Mouse (Mus musculus) left cerebral cortex, adult 18-20 months (tissue): ENCODE data around the gene Synm. TPM values are rescaled to one million over a fixed set of nuclear protein-coding genes. Genes with fewer than 3 reads are reported as not detected.

Experiments used
- DNase-seq, 2 experiments: peaks; one replicate each; pipeline ENCODE4 v3.0.0; 2021 to 2022; ENCODE audit warnings: low spot score in 2 of 2, mixed read lengths in 1 of 2
- microRNA-seq, 2 experiments: library from miRNA; unstranded; fragments of <30 nt; microRNA quantifications; one replicate each; pipeline ENCODE4 v1.2.0; 2021
- total RNA-seq, 2 experiments: library from RNA; stranded (reverse); gene quantifications; 2 replicates each; pipeline ENCODE4 v1.2.3; 2021

Synm gene
- total RNA-seq, 2 experiments from 2014 or later, result 17.2 to 19.1 TPM

GRCm38 (mm10) chr7:67701252-67701914 is 58.2 kb downstream of the Synm start:
- no peak for DNase-seq

- DNase-seq, result peak; percentile 17 to 53
Observed at GRCm38 (mm10) chr7:67700846-67701245, 58.7 kb downstream of the Synm start.

- no peak for DNase-seq
Observed at GRCm38 (mm10) chr7:67699301-67699700, 60.2 kb downstream of the Synm start.

DNA sequence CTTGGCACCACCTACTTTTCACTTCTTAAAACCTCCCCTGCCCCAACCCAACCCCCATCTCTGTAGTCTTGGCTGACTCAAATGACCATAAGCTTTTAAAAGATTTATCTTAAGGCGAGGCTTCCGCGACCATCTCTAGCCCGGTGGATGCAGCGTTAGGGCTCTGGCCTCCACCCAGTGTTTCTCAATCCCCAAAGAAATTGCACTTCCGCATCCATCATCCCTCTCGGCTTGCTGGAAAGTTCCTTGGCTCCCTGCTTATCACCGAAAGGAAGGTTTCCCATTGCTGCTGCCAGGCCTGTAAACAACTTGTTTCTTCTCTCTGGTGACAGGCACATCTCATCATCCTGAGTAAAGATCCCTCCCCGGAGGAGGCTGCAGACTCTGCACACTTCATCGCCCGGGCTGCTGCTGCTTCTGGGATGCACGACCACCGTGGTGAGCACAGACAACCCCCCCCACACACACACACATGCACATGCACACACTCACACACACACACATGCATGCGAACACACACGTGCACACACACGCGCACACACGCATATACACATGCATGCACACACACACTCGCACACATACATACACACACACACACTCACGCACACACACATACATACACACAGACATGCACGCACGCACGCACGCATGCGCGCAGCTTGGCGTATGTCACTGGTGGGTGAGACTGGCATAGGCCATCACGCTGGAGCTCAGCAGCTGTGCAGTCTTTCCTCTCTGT is 61.5 kb downstream of the Synm start:
- DNase-seq, result no peak

- DNase-seq, result no peak
Observed at GRCm38 (mm10) chr7:67695906-67696305, 63.6 kb downstream of the Synm start.

DNA sequence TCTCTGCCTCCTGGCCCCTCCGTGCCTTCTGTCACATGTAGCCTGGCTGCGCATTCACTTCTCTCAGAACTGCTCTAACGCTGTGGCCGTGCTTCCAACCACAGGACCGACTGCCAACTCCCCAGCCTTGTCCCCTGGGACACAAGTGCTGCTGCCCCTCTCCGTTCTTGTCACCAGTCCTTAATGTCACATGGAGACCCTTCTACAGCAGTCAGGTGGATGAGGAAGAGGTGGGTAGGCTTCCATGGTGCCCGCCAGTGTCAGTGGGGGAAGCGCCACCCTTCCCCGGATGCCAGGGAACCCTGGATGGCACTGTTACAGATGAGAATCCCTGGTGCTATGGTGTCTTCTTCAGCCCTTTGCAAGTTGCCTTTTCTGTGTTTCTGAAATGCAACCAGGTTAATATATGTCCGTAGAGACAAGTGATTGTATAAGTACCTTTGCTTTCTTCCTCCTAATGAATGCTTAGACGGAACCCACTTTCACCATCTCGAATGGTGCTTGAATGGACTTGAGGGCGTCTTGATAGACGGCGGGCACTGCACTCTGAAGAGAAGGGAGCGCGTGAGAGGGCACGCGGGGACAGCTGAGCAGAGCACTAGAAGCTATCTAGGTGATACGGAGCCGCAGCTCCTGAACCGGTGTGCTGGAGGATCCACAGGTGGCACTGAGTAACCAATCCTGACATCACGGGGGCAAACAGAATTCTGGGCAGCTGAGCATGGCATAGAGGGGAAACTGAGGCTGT is 66.6 kb downstream of the Synm start:
- DNase-seq, result no peak

DNA sequence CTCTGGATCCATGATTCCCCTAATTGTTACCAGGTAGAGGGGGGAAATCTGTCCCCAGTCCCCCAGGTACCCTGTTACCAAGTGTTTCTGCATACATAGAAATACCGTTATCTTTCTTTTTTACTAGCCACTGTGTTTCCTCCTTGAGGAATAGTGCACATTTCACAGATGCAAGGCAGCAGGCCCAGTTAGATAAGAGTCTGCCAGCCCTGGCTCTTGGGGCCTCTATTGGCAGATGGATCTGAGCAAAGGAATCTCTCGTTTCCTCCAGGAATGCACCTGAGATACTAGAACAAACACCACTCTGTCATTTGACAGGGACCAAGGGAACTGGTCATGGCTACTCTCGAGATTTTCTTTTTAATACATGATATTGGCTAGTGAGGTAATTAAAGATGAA is 67.4 kb downstream of the Synm start:
- no peak for DNase-seq

GRCm38 (mm10) chr7:67691036-67691435 is 68.5 kb downstream of the Synm start:
- no peak for DNase-seq

DNA sequence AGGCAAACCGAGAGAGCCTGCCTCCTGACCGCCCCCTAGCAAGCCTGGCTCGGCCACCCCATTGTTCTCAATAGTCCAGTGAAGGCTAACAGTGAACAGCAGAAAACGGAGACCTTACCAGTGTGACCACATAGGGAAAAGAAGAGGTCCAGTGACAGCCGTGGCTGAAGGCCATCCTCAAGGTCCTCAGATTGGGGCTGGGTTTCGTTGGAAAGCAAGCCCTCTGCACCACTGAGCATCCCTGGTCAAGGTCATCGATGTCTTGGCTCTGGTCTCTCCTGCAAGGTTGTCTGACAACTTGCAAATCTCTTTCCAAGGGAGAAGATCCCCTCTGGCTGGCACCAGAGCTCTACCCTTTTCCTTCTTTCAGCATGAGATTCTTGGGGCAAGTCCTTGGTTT is 69.7 kb downstream of the Synm start:
- DNase-seq, result no peak

DNA sequence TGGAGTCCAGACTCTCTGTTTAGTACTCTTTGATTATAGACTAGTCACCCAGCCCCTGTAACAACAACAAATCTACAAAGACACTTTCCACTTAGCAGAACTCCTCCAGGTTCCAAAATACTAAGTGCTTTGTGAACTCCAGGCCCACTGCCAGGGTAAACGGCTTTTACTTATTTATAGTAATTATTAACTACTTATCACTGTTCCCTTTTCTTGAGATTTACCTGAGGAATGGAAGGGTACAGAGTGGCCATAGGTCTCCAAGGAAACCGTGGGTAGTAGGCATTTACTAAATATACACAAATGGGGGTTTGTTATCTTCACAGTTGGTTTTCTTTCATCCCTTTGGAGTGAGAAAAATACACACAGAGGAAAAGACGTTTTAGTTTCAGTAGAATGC is 71.3 kb downstream of the Synm start:
- DNase-seq, result no peak

- no peak for DNase-seq
Observed at GRCm38 (mm10) chr7:67686545-67686944, 73.0 kb downstream of the Synm start.

GRCm38 (mm10) chr7:67683006-67683405 is 76.5 kb downstream of the Synm start:
- DNase-seq, result no peak

- no peak for DNase-seq
Observed at GRCm38 (mm10) chr7:67681078-67681477, 78.5 kb downstream of the Synm start.

Small RNAs within 50 kb of the gene (microRNA-seq; reads per million reads assigned to microRNA genes)
- 0 reads per million in 2 experiments for gene Gm23844

Other genes starting within 250 kb of the Synm start
- 10 to 100 TPM; 28.2 to 32.2 TPM for gene Lrrc28, start 114.5 kb downstream of the Synm start, total RNA-seq
- 1 to 10 TPM; 4.9 to 7.9 TPM for gene Ttc23, start 112.3 kb downstream of the Synm start, total RNA-seq
- gene Igf1r, start 193.1 kb upstream of the Synm start, total RNA-seq, result 10 to 100 TPM; 44.8 to 47.0 TPM